Mouse (Mus musculus) liver, adult 2 months (tissue): ENCODE measurements around the gene Gm17720.

ENCODE experiments used
- CTCF ChIP-seq: fragments of 200-500 bp; IDR thresholded peaks from 2 replicates; pipeline ENCODE4 v1.5.1; 2011; ENCODE audit warnings: low read depth, low read length, control low read depth
- POLR2A ChIP-seq: fragments of 200-500 bp; IDR thresholded peaks from 2 replicates; pipeline ENCODE4 v1.6.1; 2011; ENCODE audit warnings: low read length, control low read depth; ENCODE audit not compliant: insufficient read depth; ENCODE audit errors: extremely low read depth

DNA sequence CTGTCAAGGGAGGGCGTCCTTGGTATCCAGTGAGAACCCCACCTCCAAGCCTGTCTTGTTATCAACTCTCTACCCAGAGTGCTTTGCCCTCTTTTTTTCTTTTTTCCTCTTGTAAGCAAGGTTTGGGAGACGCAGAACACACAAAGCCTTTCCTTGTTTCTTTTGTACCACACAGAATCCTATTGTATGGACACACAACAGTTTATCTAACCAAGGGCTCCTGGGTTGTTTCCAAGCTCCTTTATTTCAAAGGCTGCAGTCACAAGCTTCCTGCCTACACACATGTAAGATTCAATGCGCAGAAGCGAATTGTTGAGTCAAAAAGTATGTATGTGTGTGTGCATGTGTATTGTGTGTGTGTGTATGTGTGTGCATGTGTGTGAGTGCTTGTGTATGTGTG lies 68.2 kb downstream of the Gm17720 start:
- TF ChIP-seq CTCF (no peak), POLR2A (no peak)
